Mouse (Mus musculus): ENCODE data around the gene Col5a1. TPM values are rescaled to one million over a fixed set of nuclear protein-coding genes. Genes with fewer than 3 reads are reported as not detected.

Gene Col5a1
- polyA plus RNA-seq, 1 experiment from 2014 or later: 21.7 TPM

DNA sequence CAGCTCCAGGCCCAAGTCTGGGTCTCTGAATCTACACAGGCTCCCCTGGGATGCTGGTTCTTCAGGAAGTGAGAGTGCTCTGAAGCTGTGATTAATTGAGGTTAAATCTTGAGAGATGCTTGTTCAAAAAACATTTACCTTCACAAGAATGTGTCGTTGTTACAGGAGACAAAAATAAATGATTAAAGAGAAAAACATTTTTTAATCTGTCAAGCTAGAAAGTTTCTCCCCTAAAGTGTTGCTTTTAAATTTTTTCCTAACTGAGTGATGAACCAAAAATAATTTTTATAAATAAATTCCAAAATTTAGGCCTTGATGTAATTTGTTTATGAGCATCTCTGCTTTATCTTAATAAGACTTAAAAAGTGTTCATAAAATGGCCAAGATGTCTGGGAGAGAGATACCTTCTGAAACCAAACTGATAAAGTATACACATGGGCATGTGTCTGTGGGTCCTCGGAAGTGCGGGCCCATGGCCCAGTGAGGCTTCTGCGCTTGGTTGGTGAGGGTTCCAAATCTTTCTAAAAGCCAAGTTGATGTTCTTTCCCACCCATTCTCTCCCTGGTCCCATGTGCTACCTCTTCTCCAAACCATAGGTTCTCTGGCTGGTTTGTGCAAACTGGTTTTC lies 177.6 kb downstream of the Col5a1 start:
- H3K4me1 ChIP-seq: peaks cover 8% of the 10 kb centered on the region
- no peaks in the 10 kb centered on the region for H3K36me3 ChIP-seq (replicated peaks)
- H3K9ac ChIP-seq: no peak overlapping the region
- no peak overlapping the region for H3K4me2 ChIP-seq
- no peaks in the 10 kb centered on the region for H3K27me3 ChIP-seq
- H3K27ac ChIP-seq: no peak overlapping the region
- H3K4me3 ChIP-seq (replicated peaks): no peak overlapping the region
- no peak for ATAC-seq (ENCODE audit: low FRiP score)
- WGBS: 94% methylated on average over 4 of the region's 4 CpGs
- H3K9me3 ChIP-seq: no peaks in the 10 kb centered on the region

DNA sequence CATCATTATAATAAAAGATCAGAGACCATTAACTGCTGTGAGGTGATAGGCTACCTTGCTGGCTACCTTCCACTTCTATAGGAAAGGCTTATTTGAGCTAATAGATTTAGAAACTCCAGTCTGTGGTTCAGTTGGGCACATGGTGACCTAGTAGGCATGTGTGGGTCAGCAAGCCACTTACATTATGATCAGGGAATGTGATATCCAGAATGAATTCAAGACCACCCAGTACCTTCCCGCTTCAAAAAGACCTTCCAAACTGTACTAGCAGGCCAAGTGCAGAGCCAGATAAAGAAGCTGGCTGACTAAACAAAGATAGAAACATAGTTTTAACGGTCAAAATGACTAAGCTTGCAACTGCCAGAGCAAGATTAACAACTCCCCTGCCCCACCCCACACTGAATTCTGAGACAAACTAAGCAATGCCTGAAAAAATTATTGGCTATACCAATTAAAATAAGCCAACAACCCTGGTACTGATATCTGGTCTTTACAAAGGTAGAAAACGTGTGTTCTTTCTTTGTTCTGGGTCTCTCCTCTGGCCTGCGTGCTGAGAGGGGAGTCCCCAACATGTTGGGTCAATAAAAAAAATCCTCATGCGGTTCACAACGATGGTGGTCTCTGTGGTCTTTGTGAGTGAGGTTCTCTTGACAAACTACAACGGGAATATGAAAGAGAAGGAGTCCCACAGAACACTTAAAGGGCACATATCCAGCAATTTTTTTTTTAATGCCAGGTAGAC lies 178.3 kb downstream of the Col5a1 start:
- Histone ChIP-seq H3K27ac (no peak overlapping the region), H3K4me1 (peaks cover 9% of the 10 kb centered on the region), H3K27me3 (no peaks in the 10 kb centered on the region), H3K4me2 (no peak overlapping the region), H3K9ac (no peak overlapping the region), H3K4me3 (replicated peaks) (no peak overlapping the region), H3K9me3 (no peaks in the 10 kb centered on the region), H3K36me3 (replicated peaks) (no peaks in the 10 kb centered on the region)
- WGBS: 76% methylated on average over 7 of the region's 7 CpGs
- ATAC-seq (ENCODE audit: low FRiP score): no peak

DNA sequence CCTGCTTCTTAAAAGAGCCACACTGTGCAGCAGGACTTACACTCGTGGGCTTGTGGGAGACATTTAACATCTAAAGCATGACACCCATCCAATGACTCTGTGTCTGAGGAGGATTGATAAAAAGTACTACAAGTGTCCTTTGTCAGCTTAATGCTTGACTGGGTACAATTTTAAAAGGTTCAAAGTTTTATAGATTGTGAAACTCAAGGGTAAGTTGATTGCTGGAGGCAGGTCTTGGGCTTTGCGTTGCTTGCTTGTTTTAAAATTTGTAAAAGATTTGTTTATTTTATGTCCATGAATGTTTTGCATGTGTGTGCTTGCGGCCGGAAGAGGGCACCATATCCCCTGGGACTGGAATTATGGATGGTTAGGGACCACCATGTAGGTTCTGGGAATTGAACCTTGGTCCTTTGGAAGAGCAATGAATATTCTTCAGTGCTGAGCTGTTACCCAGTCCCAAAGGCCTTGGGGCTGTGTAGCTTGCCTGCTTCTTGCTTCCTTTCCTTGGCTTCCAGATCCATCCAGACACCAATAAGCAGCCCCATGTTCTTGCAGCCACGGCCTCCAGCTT lies 178.9 kb downstream of the Col5a1 start:
- Histone ChIP-seq H3K27me3 (no peaks in the 10 kb centered on the region), H3K4me2 (no peak overlapping the region), H3K9ac (no peak overlapping the region), H3K4me1 (peaks cover 9% of the 10 kb centered on the region), H3K36me3 (replicated peaks) (no peaks in the 10 kb centered on the region), H3K9me3 (no peaks in the 10 kb centered on the region), H3K4me3 (replicated peaks) (no peak overlapping the region), H3K27ac (no peak overlapping the region)
- 84% methylated on average over 5 of the region's 5 CpGs for WGBS
- no peak for ATAC-seq (ENCODE audit: low FRiP score)

DNA sequence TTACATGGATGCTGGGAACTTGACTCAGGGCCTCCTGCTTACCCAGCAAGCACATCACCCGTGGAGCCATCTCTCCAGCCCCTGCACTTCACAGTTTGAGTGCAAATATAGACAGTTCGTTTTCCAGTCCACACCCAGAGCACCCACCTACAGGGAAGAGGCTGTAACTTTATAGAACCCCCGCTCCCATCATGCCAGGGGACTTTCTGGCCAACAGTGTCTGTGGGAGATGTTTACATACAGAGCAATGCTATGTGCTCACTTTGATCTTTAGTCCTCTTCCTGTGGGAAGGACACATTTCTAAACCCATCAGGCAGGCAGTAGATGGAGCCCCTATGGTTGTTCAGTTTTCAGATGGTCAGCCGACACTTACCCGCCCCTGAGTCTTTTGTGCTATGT lies 180.5 kb downstream of the Col5a1 start:
- no peaks in the 10 kb centered on the region for H3K27me3 ChIP-seq
- no peaks in the 10 kb centered on the region for H3K36me3 ChIP-seq (replicated peaks)
- peaks cover 9% of the 10 kb centered on the region for H3K4me1 ChIP-seq
- ATAC-seq (ENCODE audit: low FRiP score): no peak
- H3K27ac ChIP-seq: 0 out of 2 replicates have a peak overlapping the region, but pooled peaks have one; percentile 8
- WGBS: 80% methylated on average over 5 of the region's 5 CpGs
- no peak overlapping the region for H3K9ac ChIP-seq
- no peak overlapping the region for H3K4me3 ChIP-seq (replicated peaks)
- no peak overlapping the region for H3K4me2 ChIP-seq
- no peaks in the 10 kb centered on the region for H3K9me3 ChIP-seq

DNA sequence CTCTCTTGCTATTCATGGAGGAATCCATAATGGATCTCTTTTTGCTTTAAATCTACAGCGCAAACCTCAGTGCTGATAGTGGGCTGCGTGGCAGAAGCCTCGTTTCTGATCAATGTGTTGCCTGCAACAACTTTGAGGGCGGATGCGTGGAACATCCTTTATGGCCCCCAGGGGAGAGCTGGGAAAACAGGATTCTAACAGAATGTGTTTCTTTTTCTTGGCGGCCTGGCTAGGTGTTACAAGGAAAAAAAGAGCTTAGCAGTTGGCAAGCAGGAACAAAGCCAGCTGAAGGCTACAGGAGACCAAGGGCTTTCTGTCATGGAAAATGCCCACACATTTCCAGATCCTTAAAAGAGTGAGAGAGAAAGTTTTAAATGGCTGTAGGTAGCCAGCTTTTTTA lies 180.9 kb downstream of the Col5a1 start:
- H3K27ac ChIP-seq: peak overlapping the region; percentile 31; the same call in 1 of the 2 replicates
- H3K9ac ChIP-seq: no peak overlapping the region
- no peak overlapping the region for H3K4me3 ChIP-seq (replicated peaks)
- no peak for ATAC-seq (ENCODE audit: low FRiP score)
- peaks cover 9% of the 10 kb centered on the region for H3K4me1 ChIP-seq
- 75% methylated on average over 6 of the region's 6 CpGs for WGBS
- H3K4me2 ChIP-seq: no peak overlapping the region
- no peaks in the 10 kb centered on the region for H3K36me3 ChIP-seq (replicated peaks)
- no peaks in the 10 kb centered on the region for H3K9me3 ChIP-seq
- H3K27me3 ChIP-seq: no peaks in the 10 kb centered on the region

DNA sequence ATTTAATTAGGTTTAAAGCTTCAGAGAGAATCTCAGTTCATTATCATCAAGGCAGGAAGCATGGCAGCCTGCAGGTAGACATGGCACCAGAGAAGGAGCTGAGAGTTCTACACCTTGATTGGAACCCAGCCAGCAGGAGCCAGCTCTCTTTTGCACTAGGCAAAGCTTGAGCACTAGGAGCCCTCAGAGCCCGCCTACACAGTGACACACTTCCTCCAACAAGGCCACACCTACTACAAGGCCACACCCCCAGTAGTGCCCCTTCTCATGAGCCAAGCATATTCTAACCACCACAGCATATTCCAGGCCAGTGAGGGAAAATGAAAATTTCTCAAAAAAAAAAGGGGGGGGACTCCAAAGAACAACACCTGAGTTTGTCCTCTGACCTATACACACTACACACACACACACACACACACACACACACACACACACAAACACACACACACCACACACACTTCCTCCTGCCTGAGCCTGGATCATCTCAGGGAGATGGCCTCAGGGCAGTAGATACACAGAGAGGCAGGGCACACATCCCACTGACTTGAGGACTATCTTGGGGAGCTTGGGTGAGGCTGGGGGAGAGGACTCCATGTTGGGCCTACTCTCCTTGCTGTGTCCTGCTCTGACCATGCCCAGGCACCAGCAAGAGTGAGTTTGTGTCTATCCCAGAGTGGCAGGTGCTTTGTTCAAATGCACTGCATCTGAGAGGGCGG lies 181.8 kb downstream of the Col5a1 start:
- H3K27ac ChIP-seq: peak overlapping the region; percentile 50
- H3K4me2 ChIP-seq: no peak overlapping the region
- no peak overlapping the region for H3K4me3 ChIP-seq (replicated peaks)
- H3K4me1 ChIP-seq: peaks cover 9% of the 10 kb centered on the region
- H3K9ac ChIP-seq: no peak overlapping the region
- no peaks in the 10 kb centered on the region for H3K27me3 ChIP-seq
- H3K9me3 ChIP-seq: no peaks in the 10 kb centered on the region
- 93% methylated on average over 2 of the region's 2 CpGs for WGBS
- ATAC-seq (ENCODE audit: low FRiP score): no peak; the same call in 1 of the 2 replicates
- H3K36me3 ChIP-seq (replicated peaks): no peaks in the 10 kb centered on the region

DNA sequence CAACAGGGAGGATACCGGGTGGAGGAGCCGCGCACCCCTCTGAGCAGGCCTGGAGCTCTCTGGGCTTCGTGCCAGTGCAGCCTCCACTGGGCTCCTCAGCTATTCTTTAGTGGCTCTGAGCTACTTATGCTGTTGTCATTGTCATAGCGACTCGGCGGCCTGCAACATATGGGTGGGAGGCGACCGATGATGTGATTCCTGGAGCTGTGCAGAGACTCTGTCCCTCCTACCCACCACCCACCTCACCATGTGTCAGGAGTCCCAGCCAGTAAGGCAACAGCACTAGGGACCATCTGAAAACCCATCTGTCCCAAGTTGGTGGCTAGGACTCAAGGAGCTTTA lies 182.3 kb downstream of the Col5a1 start:
- peak overlapping the region; percentile 50; the same call in 1 of the 2 replicates for H3K27ac ChIP-seq
- no peaks in the 10 kb centered on the region for H3K27me3 ChIP-seq
- H3K4me2 ChIP-seq: no peak overlapping the region
- 72% methylated on average over 9 of the region's 9 CpGs for WGBS
- peak; percentile 68 for ATAC-seq (ENCODE audit: low FRiP score)
- no peaks in the 10 kb centered on the region for H3K36me3 ChIP-seq (replicated peaks)
- H3K4me3 ChIP-seq (replicated peaks): no peak overlapping the region
- no peaks in the 10 kb centered on the region for H3K9me3 ChIP-seq
- H3K4me1 ChIP-seq: peaks cover 9% of the 10 kb centered on the region
- no peak overlapping the region for H3K9ac ChIP-seq

DNA sequence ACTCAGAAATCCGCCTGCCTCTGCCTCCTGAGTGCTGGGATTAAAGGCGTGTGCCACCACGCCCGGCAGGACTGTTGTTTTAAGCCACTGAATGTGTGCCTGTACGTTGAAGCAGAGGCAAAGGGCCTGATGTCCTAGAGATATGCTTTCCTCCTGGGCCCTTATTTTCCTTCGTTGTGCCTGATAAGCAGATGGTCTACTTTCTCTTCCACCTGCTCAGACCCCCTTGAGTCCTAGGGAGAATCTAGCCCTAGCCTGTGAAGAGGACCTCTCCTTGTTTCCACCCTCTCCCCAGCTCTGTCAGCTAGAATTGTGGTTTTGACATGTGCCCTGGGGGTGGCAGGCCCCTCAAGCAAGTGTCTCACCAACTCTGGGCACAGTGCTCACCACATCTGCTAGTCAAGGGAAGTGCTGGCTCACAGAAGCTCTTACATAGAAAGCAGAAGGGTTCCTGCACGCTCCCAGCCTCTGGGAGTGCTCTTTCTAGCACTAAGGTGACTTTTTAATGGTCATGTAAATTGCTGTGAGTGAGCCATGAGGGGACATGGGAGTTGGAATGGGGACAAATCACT lies 189.5 kb downstream of the Col5a1 start:
- no peak for ATAC-seq (ENCODE audit: low FRiP score)
- WGBS: 83% methylated on average over 7 of the region's 7 CpGs
- H3K36me3 ChIP-seq (replicated peaks): no peaks in the 10 kb centered on the region

DNA sequence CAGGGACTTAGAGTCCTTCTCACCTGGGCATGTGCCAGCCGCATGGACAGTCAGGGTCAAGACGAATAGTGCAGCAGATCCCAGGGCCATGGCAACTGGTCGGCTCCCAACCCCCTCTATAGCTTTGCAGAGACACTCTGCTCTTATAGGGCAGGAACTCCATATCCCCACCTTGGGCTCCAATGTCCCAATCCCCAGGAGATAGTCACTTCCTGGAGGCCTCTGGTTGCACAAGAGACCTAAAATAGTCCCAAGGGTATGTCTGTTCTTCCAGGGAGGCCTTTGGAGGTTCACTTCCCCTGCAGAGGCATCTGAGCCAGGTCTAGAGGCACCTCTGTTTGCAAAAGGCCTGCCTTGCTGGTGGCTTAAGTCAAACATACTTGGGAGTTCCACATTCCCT lies 198.5 kb downstream of the Col5a1 start, which contains the start of gene Fcnb:
Gene Fcnb, minus strand, starts transcription at position 118 of the 400 bp plus-strand sequence.
- Histone ChIP-seq H3K9me3 (no peaks in the 10 kb centered on the region), H3K4me1 (peaks cover 10% of the 10 kb centered on the region), H3K4me2 (no peak within 1 kb of the TSS), H3K4me3 (replicated peaks) (no peak within 1 kb of the TSS), H3K27me3 (0 out of 2 replicates have a peak, but pooled peaks cover 4% of the 10 kb centered on the region), H3K36me3 (replicated peaks) (no peaks in the 10 kb centered on the region), H3K9ac (no peak within 1 kb of the TSS), H3K27ac (no peak within 1 kb of the TSS)
- ATAC-seq (ENCODE audit: low FRiP score): no peak
- 88% methylated on average over 3 of the region's 3 CpGs for WGBS

More for the DNA sequence above, 189.5 kb downstream of the Col5a1 start:
- Histone ChIP-seq H3K4me3 (replicated peaks) (no peak overlapping the region), H3K9me3 (no peaks in the 10 kb centered on the region), H3K9ac (no peak overlapping the region), H3K27me3 (no peaks in the 10 kb centered on the region), H3K27ac (no peak overlapping the region), H3K4me2 (no peak overlapping the region), H3K4me1 (no peaks in the 10 kb centered on the region)

DNA sequence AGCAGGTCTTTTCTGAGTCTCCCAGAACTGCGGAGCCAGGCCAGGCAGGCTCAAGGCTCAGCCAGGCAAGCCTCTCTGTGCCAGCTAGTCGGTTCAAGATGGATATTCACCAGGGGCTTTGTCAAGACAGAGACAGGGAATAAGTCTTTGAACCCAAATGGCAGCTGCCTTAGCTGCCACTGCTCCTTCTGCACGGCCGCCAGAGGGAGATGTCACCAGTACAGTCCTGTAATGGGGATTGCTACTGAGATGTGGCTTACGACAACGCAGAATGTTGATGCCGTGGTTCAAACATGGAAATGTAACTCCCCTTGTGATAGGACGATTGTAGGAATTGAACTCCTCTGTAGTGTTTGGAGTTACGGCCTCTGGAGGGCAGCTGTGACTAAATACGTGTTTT lies 199.9 kb downstream of the Col5a1 start:
- 86% methylated on average over 10 of the region's 10 CpGs for WGBS
- H3K9me3 ChIP-seq: no peaks in the 10 kb centered on the region

DNA sequence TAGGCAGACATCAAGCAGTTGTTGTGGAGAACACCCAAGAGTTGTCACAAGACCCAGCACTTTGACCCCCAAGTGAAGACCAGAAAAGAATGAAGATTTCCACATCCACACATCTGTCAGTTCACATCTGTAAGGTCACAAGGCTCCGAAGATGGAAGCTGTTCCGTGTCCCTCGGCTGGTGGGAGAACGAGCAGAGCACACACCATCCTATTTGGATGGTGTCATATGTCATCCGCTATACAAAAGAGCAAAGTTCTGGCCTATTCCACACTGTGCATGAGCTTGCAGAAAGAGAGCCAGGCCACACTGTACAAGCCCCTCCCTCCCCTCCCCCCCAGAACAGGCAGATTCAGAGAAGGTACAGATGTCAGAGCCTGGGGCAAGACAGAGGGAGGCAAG lies 202.9 kb downstream of the Col5a1 start:
- peaks cover 26% of the 10 kb centered on the region for H3K4me1 ChIP-seq
- H3K4me3 ChIP-seq (replicated peaks): no peak overlapping the region
- H3K9me3 ChIP-seq: no peaks in the 10 kb centered on the region
- no peaks in the 10 kb centered on the region for H3K36me3 ChIP-seq (replicated peaks)
- no peaks in the 10 kb centered on the region for H3K27me3 ChIP-seq
- H3K4me2 ChIP-seq: no peak overlapping the region
- H3K27ac ChIP-seq: no peak overlapping the region
- 79% methylated on average over 5 of the region's 5 CpGs for WGBS
- ATAC-seq (ENCODE audit: low FRiP score): no peak
- H3K9ac ChIP-seq: no peak overlapping the region

More for the DNA sequence above, 199.9 kb downstream of the Col5a1 start:
- no peak overlapping the region for H3K9ac ChIP-seq
- 0 out of 2 replicates have a peak, but pooled peaks cover 4% of the 10 kb centered on the region for H3K27me3 ChIP-seq
- no peak overlapping the region for H3K27ac ChIP-seq
- no peak overlapping the region for H3K4me3 ChIP-seq (replicated peaks)
- peaks cover 20% of the 10 kb centered on the region for H3K4me1 ChIP-seq
- no peak for ATAC-seq (ENCODE audit: low FRiP score)
- no peaks in the 10 kb centered on the region for H3K36me3 ChIP-seq (replicated peaks)
- no peak overlapping the region for H3K4me2 ChIP-seq
